Mouse (Mus musculus) layer of hippocampus, postnatal 25 days (tissue): ENCODE measurements at regions not wholly inside any gene's neighbourhood (a gene's known extent, or its start where the extent isn't known, plus 50 kb on each side); places are given as distances from the start of the nearest gene placed in this dataset.

Source experiments
- DNase-seq, 2 experiments: peaks; one replicate each; pipeline ENCODE4 v3.0.0; 2022; ENCODE audit warnings: mixed read lengths in 2 of 2, low spot score in 1 of 2; ENCODE audit errors: extremely low spot score in 1 of 2

DNA sequence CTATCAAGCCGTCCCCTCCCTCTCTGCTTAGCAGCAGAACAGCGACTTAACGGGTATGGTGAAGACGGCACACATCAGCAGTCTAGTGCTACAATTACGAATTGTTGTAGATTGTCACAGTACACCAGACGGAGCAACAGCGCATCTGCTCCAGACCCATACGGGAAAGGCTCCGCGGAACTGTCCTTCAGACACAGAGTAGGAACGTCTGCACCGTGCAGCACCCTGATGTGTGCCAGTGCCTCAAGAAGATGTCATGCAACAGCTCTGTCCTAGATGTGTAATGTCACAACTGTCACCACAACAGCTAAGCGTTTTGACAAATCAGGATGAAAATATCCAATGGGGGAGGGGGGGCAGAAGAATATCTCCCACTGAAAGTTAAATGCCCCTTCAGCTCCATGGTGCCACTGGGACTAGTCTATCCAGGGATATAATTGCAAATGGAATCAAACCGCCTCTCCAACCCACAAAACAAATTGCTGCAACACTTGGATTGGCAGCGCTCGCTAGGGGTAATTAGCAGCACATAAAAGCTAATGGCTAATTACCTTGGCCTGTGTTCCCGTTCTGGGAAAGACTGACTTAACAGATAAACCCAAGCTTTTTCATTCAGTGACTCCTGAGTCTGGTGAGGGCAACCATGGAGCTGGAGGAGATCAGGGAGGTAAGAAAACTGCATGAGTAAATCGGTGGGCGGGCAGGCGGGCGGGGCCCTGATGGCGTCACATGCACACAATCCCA is 472.6 kb downstream of the Zfp704 start:
- DNase-seq: peak in 1 of 2 experiments; percentile 11

DNA sequence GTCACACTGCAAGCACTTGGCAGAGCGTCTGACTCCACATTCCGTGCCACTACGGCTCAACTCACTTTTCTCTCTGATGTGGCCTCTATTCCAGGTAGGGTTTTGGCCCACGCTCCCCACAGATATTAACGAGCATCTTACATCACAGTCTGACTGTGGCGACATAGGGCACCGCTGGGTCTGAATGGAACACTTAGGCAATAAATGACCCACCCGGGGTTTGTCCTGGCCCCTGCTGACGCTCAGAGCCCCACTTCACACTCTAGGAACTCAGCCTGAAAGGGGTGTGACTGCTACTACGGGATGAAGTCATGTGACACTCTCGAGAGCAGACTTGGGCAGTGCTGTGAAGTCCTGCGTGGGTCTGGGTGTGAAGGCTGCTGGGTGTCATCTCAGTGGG is 475.9 kb downstream of the Zfp704 start:
- no peak for DNase-seq

DNA sequence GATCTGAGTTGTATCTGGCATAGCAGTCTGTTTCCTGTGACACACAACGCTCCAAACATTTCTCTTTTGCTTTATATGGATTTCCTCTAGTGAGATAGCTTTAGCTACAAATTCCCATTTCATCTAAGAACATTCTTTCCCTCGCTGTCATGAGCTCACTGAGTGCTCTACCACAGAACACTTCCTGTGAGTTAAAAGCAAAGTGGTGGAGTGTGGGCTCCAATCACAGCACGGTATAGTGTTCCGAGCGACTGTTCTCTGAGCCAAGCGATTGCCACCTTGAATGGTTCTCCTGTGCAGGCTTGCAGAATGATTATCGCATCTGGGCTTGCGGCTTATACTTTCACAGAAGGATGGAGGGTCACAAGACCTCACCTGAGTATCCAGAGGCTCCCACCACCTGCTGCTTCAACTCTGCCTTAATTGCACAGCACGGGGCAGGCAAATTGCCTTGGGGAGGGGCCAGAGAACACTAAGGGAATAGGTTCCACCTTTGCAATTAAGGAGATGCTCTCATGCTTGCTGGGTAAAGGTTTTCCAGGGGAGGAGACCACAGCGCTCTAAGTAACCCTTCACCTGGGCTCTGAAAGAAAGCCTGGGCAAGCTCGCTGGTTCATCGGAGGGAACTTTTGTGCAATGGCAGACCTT is 477.7 kb downstream of the Zfp704 start:
- no peak for DNase-seq

DNA sequence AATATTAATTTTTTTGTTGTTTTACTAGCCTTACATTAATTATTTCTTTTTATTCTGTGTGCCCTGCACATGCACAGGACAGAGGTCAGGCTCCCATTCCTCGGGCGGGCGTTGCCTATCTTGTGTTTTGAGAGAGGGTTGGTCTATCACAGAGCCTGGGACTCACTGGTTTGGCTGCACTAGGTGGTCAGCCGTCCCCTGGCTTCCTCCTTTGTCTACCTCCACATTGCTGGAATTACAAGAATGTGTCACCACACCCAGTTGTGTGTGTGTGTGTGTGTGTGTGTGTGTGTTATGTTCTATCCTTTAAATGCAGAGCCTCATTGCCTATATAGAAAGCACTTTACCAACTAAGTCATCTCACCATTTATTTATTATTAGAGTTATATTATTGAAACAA is 478.5 kb downstream of the Zfp704 start:
- DNase-seq: no peak

DNA sequence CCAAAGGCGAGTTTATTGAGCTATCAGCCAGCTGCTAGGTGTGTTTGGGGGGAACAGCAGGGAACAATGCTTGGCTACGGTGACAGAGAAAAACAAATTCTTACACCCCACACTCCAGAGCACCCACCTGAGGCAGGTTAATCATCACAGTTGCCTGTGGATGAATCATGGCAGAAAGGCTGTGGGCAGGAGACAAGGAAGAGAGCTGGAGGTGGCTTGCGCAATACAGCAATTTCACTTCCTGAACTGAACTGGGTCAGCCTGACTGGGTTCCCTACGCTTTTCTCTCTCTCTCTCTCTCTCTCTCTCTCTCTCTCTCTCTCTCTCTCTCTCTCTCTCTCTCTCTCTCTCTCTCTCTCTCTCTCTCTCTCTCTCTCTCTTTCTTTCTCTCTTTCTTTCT is 481.5 kb downstream of the Zfp704 start:
- no peak for DNase-seq

DNA sequence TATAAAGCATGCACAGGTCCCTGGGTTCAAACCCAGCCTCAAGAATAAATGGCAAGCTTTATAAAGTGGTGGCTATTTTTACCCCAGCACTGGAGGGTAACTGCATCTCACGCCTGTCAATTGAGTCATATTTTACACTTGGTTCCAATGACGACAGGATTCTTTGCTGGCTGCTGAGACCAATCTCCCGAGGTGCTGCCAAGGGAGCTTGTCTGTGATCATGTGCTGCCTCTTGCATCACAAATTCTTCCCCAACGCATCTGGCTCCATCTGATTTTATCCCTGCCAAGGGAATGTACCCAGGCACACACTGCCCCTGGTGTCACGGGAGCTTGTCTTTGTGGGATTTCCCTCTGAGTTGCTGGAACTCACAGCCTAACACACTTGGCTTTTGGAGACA is 486.8 kb downstream of the Zfp704 start:
- DNase-seq: peak in 1 of 2 experiments; percentile 8

DNA sequence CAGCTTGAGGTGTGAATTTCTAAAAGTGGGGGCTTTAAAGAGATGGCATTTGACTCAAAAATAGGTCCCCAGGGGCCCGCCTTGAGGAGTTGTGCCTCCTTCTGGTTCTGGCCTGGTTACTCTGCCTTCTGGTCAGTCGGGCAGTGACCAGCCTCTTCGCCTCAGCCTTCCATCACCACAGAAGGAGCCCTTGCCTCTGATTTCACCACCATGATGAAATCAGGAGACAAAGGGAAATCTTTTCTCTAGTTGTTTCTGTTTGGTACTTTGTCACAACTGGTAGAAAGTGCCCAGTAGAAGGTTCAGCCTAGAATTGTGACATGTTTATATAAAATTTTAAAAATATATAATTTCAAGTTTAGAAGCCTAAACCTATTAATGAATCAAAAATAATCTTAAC is 492.0 kb downstream of the Zfp704 start:
- no peak for DNase-seq

DNA sequence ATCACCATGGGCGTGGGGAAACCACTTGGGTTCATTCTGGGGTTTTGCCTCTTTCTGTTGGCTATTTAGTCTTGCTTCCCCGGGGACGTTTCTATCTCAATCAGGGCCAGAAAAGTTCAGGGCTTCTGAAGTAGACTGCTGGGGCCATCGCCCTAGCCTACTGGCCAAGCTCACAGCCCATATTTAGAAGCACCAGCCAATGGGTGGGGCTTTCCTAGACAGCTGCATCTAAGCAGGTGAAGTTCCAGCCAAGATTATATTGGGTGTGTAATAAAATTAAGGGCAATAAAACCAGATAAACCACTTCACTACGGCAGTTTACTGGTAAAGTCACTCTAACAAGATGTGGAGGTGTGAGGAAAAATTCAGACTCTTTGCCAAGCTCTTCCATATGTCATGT is 496.5 kb downstream of the Zfp704 start:
- no peak for DNase-seq

DNA sequence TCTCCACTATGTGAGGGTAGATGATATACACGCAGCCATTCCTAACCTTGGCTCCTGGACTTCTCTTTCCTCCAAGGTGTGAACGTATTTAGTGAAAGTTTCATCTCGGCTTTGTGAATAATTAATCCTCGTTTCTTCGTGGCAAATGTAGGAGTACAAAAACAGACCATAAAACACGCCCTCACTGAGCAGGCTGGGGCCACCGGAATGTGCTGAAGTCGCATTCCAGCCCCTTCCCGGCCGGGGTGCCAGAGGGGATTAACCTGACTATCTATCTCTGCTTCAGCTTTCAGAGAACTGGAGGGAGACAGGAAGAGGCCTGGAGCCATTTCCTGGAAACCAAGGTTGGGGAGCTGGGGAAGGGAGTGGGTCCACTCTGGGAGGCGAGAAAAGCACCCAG is 499.1 kb downstream of the Zfp704 start:
- no peak for DNase-seq

DNA sequence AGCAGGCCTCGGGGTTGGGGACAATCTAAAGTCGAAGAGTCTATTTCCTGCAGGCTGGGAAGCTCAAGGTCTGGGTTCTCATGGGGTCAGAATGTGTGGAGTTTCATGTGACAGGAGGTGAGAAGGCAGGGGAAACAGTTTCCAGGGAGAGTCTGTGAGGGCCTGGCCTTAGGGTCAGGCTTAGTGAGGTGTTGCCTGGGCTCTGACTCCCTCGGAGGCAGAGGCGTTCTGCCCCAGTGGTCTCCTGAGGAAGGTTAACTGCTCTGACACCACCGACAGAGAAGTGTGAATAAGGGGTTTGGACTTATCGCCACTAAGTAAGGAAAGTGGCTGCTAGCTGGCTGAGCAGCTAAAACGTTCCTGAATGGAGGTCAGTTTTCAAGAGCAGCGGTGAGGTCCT is 499.9 kb downstream of the Zfp704 start:
- DNase-seq: no peak

DNA sequence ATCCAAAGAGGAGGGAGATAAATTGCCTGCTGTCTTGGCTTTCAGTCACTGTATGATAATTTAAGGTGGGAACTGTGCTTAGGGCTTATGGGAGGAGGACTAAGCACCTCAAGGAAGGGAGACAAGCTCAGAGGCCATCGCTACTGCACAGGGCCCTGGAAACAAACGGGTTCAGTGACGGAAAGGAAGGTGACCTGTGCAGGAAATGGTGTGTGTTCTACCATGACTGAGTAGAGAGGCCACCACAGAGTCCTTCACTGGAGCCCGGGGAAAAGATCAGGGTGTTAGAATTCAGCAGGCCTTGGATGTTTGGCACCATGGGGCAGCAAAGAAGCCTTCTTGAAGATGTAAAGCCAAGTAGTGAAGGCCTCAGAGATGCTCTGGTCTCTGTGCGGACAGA is 500.4 kb downstream of the Zfp704 start:
- DNase-seq: no peak

DNA sequence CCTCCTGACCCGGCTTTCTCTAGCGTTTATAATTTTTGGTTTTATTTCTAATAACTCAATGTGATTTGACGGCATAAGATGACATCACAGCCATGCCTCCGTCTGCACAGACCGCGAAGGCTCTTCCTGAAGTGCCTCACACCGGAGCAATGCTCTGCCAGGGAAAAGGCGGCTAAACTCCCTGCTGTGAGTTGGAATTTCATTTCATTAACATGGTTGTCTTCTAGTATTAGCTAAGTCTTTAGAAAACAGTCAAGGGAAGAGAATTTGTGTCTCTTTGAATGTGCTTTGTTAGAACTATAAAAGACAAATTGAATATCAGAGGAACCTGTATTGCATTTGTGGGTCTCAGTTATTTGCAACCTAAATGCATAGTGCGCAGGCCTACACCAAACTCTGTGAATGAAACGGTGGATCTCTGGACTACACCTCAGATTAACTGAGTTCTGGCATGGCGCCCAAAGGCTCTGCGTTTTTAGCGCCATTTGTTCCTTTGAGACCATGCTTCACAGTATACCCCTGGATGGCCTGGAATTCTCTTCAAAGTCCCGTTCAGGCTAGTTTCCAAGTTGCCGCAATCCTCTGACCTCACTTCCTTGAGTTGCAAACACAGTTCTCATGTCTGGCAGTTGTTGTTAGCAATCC is 502.0 kb downstream of the Zfp704 start:
- no peak for DNase-seq

DNA sequence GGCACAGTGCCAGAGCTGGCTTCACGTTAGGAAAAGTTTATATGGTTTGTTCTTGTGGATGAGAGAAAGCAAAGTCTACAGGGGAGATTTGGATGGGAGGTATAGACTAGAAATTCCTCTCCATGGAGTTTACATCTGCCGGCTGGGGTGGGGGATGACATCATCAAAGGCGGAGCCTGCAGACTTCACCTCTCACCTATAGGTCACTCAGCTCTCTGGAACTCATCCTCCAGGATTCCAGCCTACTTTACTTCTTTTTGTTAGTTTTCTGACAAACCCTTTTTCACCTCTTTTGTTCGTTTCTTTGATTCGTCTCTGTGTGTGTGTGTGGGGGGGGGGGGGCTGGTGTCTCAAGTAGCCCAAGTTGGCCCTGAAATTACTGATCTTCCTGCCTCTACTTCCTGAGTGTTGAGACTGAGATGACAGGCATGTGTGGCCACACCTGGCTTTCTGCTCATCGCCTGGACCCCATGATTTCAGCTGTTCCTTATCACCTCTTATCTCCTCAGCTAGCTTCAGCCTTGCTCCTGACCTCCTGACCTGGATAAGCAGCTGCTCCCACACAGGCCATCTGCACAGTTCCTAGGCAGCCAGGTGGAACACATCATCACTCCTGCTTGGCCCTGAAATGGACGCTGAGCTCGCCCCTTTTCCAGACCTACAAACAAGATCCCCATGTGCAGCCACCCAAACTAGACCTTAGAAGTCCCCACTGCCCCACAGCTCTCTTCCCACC is 504.5 kb downstream of the Zfp704 start:
- no peak for DNase-seq

DNA sequence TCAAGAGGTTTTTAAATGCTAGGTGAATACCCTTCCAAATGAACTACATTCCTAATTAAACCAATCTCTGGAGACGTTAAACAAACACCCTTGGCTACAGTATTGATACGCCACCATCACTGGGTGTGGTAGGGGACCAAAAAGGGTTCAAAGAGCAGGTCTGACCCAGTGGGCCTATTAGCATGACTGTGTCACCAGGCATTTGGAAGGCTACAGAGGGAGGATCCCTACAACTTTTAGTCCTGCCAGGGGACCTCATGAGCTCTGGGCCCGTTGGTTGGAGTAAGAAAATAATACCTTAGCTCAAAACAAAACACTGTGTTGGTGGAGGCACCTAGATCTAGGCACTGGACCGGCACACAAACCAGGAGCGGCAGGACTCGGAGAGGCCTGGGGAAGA is 506.4 kb downstream of the Zfp704 start:
- DNase-seq: no peak

DNA sequence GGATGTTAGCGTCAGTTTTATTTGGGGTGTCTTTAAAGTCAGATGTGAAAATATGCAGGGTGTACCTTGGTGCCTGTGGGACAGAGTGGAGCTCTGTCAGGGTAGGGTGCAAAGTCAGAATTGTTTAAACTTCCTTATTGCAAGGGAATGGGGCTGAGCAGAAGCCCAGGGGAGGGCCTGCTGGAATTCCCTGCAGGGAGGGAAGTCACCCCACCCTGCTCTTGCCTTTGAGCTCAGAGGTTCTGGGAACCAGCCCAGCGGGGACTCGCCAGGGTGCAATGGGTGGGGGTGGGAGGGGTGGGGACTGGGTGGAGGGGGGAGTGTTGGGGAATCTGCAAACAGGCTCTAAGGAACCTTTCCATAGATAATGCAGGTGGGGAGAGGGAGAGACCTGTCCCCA is 508.6 kb downstream of the Zfp704 start:
- DNase-seq: no peak

DNA sequence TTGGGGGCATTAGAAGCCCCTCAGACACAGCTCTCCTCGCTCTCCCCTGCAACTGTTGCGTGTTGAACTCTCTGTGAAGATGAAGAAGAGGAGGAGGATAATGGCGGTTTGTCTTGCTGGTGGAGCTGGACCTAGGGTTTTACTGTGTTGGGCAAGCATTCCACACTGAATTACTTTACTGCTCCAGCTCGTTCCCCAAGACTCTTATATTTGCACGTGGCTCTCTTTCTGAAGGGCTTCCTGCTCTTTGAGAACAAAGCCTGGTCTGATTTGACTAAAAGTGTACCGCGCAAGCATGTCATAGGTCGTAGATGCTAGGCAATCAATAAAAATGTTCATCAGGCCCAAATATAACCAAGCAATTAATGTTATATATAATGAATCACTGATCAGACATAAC is 509.1 kb downstream of the Zfp704 start:
- DNase-seq: no peak

DNA sequence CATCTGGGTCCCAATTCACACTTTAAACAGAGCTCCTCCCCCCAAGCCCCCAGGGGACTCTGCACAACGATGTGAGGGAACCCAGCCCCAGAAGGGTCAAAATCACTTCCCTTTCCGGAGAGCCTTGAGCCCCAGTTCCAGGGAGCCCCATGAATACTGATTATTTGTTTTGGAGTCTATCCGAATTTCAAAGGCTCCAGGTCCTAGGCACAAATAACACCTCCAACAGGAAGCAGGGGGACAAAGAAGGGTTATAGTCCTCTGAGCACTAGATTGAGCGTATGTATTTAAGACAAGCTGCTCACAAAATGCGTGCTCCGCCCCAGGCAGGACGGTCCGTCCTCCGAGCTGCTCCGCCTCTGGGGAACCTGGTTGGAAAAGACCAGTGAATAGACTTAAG is 511.4 kb downstream of the Zfp704 start:
- DNase-seq: no peak

DNA sequence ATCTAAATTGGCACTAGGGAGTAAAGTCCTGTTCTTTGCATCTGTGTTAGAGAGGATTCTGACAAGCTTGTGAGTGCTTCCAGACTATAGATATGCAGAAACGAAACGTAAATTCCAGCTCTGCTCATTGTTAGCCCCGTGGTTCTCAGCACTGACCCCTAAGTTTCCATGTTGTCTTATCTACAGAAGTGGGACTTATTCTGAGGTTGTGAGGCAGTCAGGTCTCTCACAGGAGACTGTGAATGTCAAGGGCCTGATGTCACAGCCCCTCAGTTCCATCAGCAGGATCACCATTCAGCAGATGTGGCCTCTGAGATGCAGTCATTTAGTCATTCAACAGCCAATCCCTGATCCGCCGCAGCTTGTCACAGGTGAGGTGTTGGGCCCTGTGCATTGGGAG is 525.8 kb downstream of the Zfp704 start:
- no peak for DNase-seq

DNA sequence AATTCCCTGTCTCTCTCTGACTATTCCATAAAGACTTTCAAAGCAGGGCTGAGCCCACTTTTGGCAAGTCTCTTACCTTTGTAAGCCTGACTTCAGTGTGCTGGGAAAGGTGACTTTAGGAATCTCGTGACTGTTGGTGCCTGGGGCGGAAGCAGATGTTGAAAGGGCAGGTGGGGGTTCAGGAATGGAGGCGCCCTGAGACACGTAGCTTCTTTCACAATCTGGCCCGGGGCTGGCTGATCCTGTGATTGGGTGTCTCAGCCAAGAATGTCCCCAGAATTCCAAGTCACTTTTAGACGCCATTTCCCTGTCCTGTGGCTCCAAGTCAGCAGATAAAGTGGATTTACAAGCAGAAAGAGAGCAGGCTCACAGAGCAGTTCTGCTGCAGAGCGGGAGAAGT is 527.8 kb downstream of the Zfp704 start:
- DNase-seq: no peak

DNA sequence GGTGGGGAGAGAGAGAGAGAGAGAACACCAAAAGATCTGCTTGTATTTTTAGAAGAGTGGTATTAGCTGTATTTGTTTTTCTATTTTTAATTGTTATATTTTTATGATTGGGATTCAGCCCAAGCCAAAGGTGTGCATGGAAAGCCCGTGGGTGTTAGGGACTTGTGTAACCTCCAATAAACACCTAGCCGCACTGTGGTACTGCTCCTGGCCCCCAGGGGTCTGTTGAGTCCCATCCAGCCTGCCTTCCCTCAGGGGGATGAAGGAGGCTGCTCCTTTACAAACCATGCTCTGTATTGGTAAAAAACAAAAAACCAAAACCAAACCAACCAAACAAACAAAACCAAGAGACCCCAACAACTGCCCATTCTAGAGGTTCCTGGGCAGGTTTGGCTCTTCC is 531.7 kb downstream of the Zfp704 start:
- no peak for DNase-seq

DNA sequence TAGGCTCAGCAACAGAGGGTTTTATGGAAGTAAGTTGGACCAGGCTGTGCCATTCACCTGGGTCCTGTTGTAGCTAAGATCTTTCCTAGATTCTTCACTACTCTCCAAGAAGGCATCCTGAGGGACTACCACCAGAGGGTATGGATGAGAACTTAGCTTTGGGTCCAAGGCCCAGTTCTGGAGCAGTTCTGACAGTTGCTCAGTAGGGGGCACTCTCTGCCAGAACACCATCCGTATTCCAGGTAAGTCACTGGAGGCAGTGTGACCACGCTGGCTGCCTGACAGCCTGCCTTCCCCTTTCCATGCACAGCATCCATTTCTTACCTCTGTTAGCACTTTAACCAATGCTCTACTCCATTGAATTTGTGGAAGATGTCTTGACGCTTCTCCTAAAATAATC is 533.2 kb downstream of the Zfp704 start:
- DNase-seq: peak; percentile 37 to 65
